Mouse (Mus musculus): ENCODE measurements around the gene Gm20605.

DNA sequence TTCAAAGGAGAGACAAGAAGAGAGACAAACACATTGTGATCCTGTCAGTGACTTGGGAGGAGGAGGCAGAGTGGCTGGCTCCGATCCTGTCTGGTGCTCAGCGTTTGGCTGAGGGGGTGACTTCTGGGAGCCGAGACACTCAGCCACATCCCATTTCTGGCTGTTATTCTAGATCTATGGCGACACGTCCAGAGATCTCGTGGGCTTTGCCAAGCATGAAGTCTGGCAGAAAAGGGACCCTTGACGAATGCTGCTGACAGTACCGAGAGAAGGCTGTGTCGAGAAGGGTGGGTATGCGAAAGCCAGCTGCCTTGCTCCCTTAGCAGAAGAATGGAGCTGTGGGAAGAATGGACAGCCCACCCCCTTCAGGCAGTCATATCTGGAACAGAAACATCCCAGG, 40.0 kb downstream of the Gm20605 start:
- TF ChIP-seq CTCF (IDR thresholded peaks at IDR 0.05; ENCODE audit: borderline replicate concordance, insufficient read depth, low read length) (no peak), POLR2A (IDR thresholded peaks at IDR 0.05; ENCODE audit: low read depth, low read length) (no peak)
